Comparison of ENCODE assay signal across 1 mouse cellular context in the genomic region with DNA sequence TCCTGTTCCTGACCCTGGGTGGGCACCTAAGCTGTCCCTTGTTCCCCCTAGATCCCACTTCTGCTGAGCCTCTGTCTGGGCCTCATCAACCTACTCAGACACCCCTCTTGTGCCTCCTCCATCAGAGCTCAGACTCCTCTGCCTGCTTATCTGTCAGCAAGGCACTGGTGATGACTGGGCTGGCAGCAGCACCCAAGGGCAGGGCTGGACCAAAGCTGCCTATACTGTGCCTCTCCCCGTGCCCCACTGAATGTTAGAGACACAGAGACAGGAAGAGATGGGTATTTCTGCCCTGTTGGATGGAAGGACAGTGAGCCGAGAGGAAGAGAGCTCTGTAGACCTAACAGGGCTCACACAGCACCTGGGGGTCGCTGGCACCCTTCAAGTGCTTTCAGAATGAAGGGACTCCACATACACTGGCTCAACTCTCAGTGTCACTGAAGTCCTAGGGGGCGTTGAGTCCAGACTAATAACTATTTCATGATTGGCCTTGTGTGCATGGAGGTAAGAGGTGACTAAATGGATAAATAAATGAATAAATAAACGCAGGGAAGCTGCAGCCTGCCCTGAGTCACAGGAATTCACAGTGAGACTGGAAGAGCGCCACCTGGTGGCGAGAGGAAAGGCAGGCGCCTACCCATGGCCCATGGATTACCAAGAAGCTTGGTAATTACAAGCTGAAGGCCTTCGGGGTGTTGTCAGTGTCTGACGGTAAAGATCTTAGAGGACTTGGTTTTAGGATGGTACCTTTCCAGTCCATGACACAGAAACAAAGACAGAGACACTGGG.
A peak's percentile ranks its signal among the peaks of the same experiment; 100 is the strongest.
TF ChIP-seq lines count a peak whose summit lies in the region.

No protein-coding gene starts in this region.

TF ChIP-seq in MEL, 35 proteins besides CTCF, POLR2A, EP300 and RAD21:
- TF ChIP-seq POLR2AphosphoS2 (IDR thresholded peaks at IDR 0.05; ENCODE audit: low read length) (no peak), UBTF (IDR thresholded peaks at IDR 0.05; ENCODE audit: borderline replicate concordance, insufficient read depth, low read depth, low read length) (no peak), ETS1 (IDR thresholded peaks at IDR 0.05; ENCODE audit: low read depth, low read length) (no peak), TCF12 (IDR thresholded peaks at IDR 0.05; ENCODE audit: low read depth, low read length) (no peak), MAZ (IDR thresholded peaks at IDR 0.05; ENCODE audit: low read depth, low read length) (0 out of 2 replicates have a peak, but pooled peaks have one; percentile 45), MAX (IDR thresholded peaks at IDR 0.05; ENCODE audit: low read length) (0 out of 2 replicates have a peak, but pooled peaks have one; percentile 27), GABPA (IDR thresholded peaks at IDR 0.05; ENCODE audit: low read depth, low read length) (no peak), GATA1 (IDR thresholded peaks at IDR 0.05; ENCODE audit: low read depth, low read length) (no peak), ZC3H11A (IDR thresholded peaks at IDR 0.05; ENCODE audit: low read depth, low read length) (peak; percentile 67), E2F4 (IDR thresholded peaks at IDR 0.05; ENCODE audit: borderline replicate concordance, low read depth, low read length) (no peak), MAFK (IDR thresholded peaks at IDR 0.05; ENCODE audit: borderline replicate concordance, low read depth, low read length) (no peak), NELFE (IDR thresholded peaks at IDR 0.05; ENCODE audit: low read depth, low read length) (no peak), ZKSCAN1 (IDR thresholded peaks at IDR 0.05; ENCODE audit: low read depth, low read length) (no peak), NRF1 (IDR thresholded peaks at IDR 0.05; ENCODE audit: insufficient read depth, low read depth, low read length, poor library complexity, severe bottlenecking) (no peak), MYB (IDR thresholded peaks at IDR 0.05; ENCODE audit: low read depth, low read length) (no peak), TBP (IDR thresholded peaks at IDR 0.05; ENCODE audit: low read depth, low read length) (no peak), POLR2AphosphoS5 (IDR thresholded peaks at IDR 0.05; ENCODE audit: borderline replicate concordance, low read depth, low read length) (no peak), MXI1 (IDR thresholded peaks at IDR 0.05; ENCODE audit: low read depth, low read length) (peak; percentile 38; the same call in 1 of the 2 replicates), USF2 (IDR thresholded peaks at IDR 0.05; ENCODE audit: borderline replicate concordance in 1 of 2, insufficient read depth in 1 of 2, low read depth in 1 of 2, low read length in 2 of 2) (no peak), SMC3 (IDR thresholded peaks at IDR 0.05; ENCODE audit: low read depth, low read length) (peak; percentile 96), MYC (IDR thresholded peaks at IDR 0.05; ENCODE audit: low read depth, low read length) (peak; percentile 60; the same call in 1 of the 2 replicates), RCOR1 (IDR thresholded peaks at IDR 0.05; ENCODE audit: low read depth, low read length) (no peak), ELF1 (IDR thresholded peaks at IDR 0.05; ENCODE audit: low read depth, low read length) (no peak), USF1 (IDR thresholded peaks at IDR 0.05; ENCODE audit: low read depth, low read length) (no peak), HCFC1 (IDR thresholded peaks at IDR 0.05; ENCODE audit: low read depth, low read length) (no peak), JUND (IDR thresholded peaks at IDR 0.05; ENCODE audit: low read depth, low read length) (no peak), CHD1 (IDR thresholded peaks at IDR 0.05; ENCODE audit: low read depth, low read length) (no peak), MEF2A (IDR thresholded peaks at IDR 0.05; ENCODE audit: extremely low read depth, insufficient replicate concordance, low read depth, low read length, poor library complexity, severe bottlenecking) (no peak), KAT2A (conservative IDR thresholded peaks at IDR 0.05; ENCODE audit: low read depth, low read length) (no peak), ZMIZ1 (IDR thresholded peaks at IDR 0.05; ENCODE audit: low read depth, low read length) (no peak), TAL1 (IDR thresholded peaks at IDR 0.05; ENCODE audit: low read length) (no peak)
